Comparison of ENCODE assay signal across 13 mouse cellular contexts in genomic region chr9:104130141-104130755, GRCm38 (mm10). TPM values are rescaled to one million over a fixed set of nuclear protein-coding genes. Genes with fewer than 3 reads are reported as not detected.
DNase-seq lines count a peak whose midpoint lies in the region; ATAC-seq lines count a peak whose summit lies in the region.
"Had no signal": no experiment of that assay in that cellular context is flagged by ENCODE, and none has a peak within 500 bp of the region (broad histone marks: within the 10 kb centered on the region; RNA-seq: fewer than 3 reads in every experiment).

No protein-coding gene starts in this region.

- H3K9me3 ChIP-seq in lung, embryonic 16.5 days (ENCODE audit: control insufficient read depth, low read length) = no peaks in the 10 kb centered on the region
- H3K9me3 ChIP-seq in stomach, embryonic 16.5 days (replicated peaks; ENCODE audit: control insufficient read depth, low read length) = no peaks in the 10 kb centered on the region
- H3K9me3 ChIP-seq: forebrain, embryonic 13.5 days had no signal

- no peaks in the 10 kb centered on the region for H3K27me3 ChIP-seq in lung, embryonic 16.5 days (ENCODE audit: control insufficient read depth, insufficient read depth, low read depth, low read length)
- H3K27me3 ChIP-seq in stomach, embryonic 16.5 days (ENCODE audit: control insufficient read depth, insufficient read depth, low read length) = no peaks in the 10 kb centered on the region
- H3K27me3 ChIP-seq: forebrain, embryonic 13.5 days had no signal

- no peak overlapping the region for H3K9ac ChIP-seq in lung, embryonic 16.5 days (ENCODE audit: low read length)
- H3K9ac ChIP-seq in stomach, embryonic 16.5 days (ENCODE audit: low read length) = no peak overlapping the region
- H3K9ac ChIP-seq: forebrain, embryonic 13.5 days had no signal

- ATAC-seq in lung, embryonic 16.5 days (ENCODE audit: low read depth) = peak; percentile 52
- ATAC-seq in stomach, embryonic 16.5 days (ENCODE audit: insufficient read depth, low FRiP score) = peak; percentile 88
- ATAC-seq: forebrain, embryonic 13.5 days; midbrain, embryonic 16.5 days had no signal

- 70% methylated on average over 9 of the region's 9 CpGs for WGBS in lung, embryonic 16.5 days
- 59% methylated on average over 9 of the region's 9 CpGs for WGBS in stomach, embryonic 16.5 days

- H3K4me1 ChIP-seq in lung, embryonic 16.5 days (replicated peaks; ENCODE audit: control insufficient read depth, insufficient read depth, low read length) = no peaks in the 10 kb centered on the region
- H3K4me1 ChIP-seq in stomach, embryonic 16.5 days (ENCODE audit: control insufficient read depth, insufficient read depth, low read length) = peaks cover 6% of the 10 kb centered on the region; the same call in 1 of the 2 replicates

- peak; percentile 32 for DNase-seq in gastrocnemius, adult 18-20 months (ENCODE audit: low spot score)
- no peak for DNase-seq in gastrocnemius, adult 8-10 months (ENCODE audit: low spot score in 2 of 2)
- no peak for DNase-seq in lung, postnatal 25 days (ENCODE audit: low spot score)
- DNase-seq in heart, postnatal 25 days (ENCODE audit: low spot score) = peak; percentile 44
- DNase-seq in frontal cortex, postnatal 25 days (ENCODE audit: low spot score in 2 of 2) = no peak
- DNase-seq in MN1 (ENCODE audit: low spot score) = no peak
- DNase-seq: cerebellum, adult 18-20 months; embryo, embryonic 11 days; right cerebral cortex, postnatal 14 days had no signal

- no peaks in the 10 kb centered on the region for H3K36me3 ChIP-seq in lung, embryonic 16.5 days (ENCODE audit: control insufficient read depth, insufficient read depth, low read length)
- H3K36me3 ChIP-seq in stomach, embryonic 16.5 days (ENCODE audit: control insufficient read depth, insufficient read depth, low read length) = no peaks in the 10 kb centered on the region

- no peak overlapping the region for H3K4me2 ChIP-seq in lung, embryonic 16.5 days (ENCODE audit: low read depth, low read length)
- no peak overlapping the region for H3K4me2 ChIP-seq in stomach, embryonic 16.5 days (ENCODE audit: low read depth, low read length)
- H3K4me2 ChIP-seq: forebrain, embryonic 13.5 days had no signal

- H3K4me3 ChIP-seq in lung, embryonic 16.5 days (ENCODE audit: low read length) = no peak overlapping the region
- no peak overlapping the region for H3K4me3 ChIP-seq in stomach, embryonic 16.5 days (replicated peaks; ENCODE audit: low read length)
- H3K4me3 ChIP-seq: forebrain, embryonic 13.5 days had no signal

- H3K27ac ChIP-seq in lung, embryonic 16.5 days (ENCODE audit: low read length) = no peak overlapping the region
- H3K27ac ChIP-seq in stomach, embryonic 16.5 days (ENCODE audit: low read length) = peak overlapping the region; percentile 75; the same call in 1 of the 2 replicates
- H3K27ac ChIP-seq: forebrain, embryonic 13.5 days had no signal

- intact Hi-C loops in heart, postnatal 25 days (cut with DNase I) = no loop called here

RNA-seq across cellular contexts. Expression of gene Ackr4, which starts 3.5 kb away (rescaled TPM):
- under 1 TPM; 0.21 to 0.32 TPM for total RNA-seq in gastrocnemius, adult 18-20 months (2021)
- total RNA-seq in gastrocnemius, adult 8-10 months (2022) = under 1 TPM in 3 of 4 experiments, not detected in 1; 0.24 to 0.40 (median 0.29) TPM
- 1.2 TPM in 2 replicates for polyA plus RNA-seq in lung, embryonic 16.5 days (2015; fragmentation: Nextera tagmentation; extraction: Ambion mirVana)
- total RNA-seq in heart, postnatal 25 days (2021) = 1 to 10 TPM; 4.2 to 4.8 TPM
- 3.6 and 4.9 TPM in 2 replicates for polyA plus RNA-seq in stomach, embryonic 16.5 days (2015; fragmentation: Nextera tagmentation; extraction: Ambion mirVana)

Comparison
In these comparisons a context has a peak if more than half of its experiments do, and no peak if none do; other contexts are left out.
1. DNase-seq: peak in gastrocnemius, adult 18-20 months (single experiment) and heart, postnatal 25 days (single experiment); none in gastrocnemius, adult 8-10 months (0 of 2), lung, postnatal 25 days (single experiment), frontal cortex, postnatal 25 days (0 of 2) and MN1 (single experiment).